Mouse (Mus musculus) stomach, postnatal 0 days (tissue): ENCODE measurements at regions not wholly inside any gene's neighbourhood (a gene's known extent, or its start where the extent isn't known, plus 50 kb on each side); places are given as distances from the start of the nearest gene placed in this dataset.

ENCODE experiments used
- ATAC-seq: fragments of 200-750 bp; cut with Nextera tagmentation; 2 replicates; pipeline ENCODE4 v1.8.0; 2017; ENCODE audit not compliant: low FRiP score, low TSS enrichment
- DNase-seq: peaks from one replicate; pipeline ENCODE4 v3.0.0-alpha.2; 2016; ENCODE audit warnings: low spot score
- H3K27ac ChIP-seq: fragments of 300-500 bp; sonication (generic); replicated peaks from 2 replicates; pipeline ENCODE4 v1.5.1; 2014; ENCODE audit warnings: mild to moderate bottlenecking, control low read depth
- H3K27me3 ChIP-seq: fragments of 300-500 bp; sonication (generic); 2 replicates; pipeline ENCODE4 v1.6.1; 2014; ENCODE audit warnings: low read length; ENCODE audit not compliant: control insufficient read depth, insufficient read depth
- H3K36me3 ChIP-seq: fragments of 300-500 bp; sonication (generic); 2 replicates; pipeline ENCODE4 v1.6.1; 2014; ENCODE audit warnings: low read length, mixed read lengths; ENCODE audit not compliant: control insufficient read depth, insufficient read depth
- H3K4me1 ChIP-seq: fragments of 300-500 bp; sonication (generic); replicated peaks from 2 replicates; pipeline ENCODE4 v1.6.1; 2014; ENCODE audit warnings: antibody characterized with exemption; ENCODE audit not compliant: control insufficient read depth, insufficient read depth
- H3K4me2 ChIP-seq: fragments of 300-500 bp; sonication (generic); replicated peaks from 2 replicates; pipeline ENCODE4 v1.6.1; 2014; ENCODE audit warnings: low read depth, mild to moderate bottlenecking, control low read depth, moderate library complexity
- H3K4me3 ChIP-seq: fragments of 300-500 bp; sonication (generic); 2 replicates; pipeline ENCODE4 v1.5.1; 2014; ENCODE audit warnings: low read depth, low read length, control low read depth
- H3K9ac ChIP-seq: fragments of 300-500 bp; sonication (generic); 2 replicates; pipeline ENCODE4 v1.6.1; 2014; ENCODE audit warnings: mild to moderate bottlenecking, low read length, control low read depth, mixed read lengths
- H3K9me3 ChIP-seq: fragments of 300-500 bp; sonication (generic); 2 replicates; pipeline ENCODE4 v1.6.1; 2016; ENCODE audit warnings: low read length; ENCODE audit not compliant: control insufficient read depth
- CTCF ChIP-seq: IDR thresholded peaks from 2 replicates; pipeline ENCODE4 v1.5.1; 2016; ENCODE audit warnings: antibody characterized with exemption, low read depth, mild to moderate bottlenecking, moderate library complexity
- EP300 ChIP-seq: optimal IDR thresholded peaks from 2 replicates; pipeline ENCODE3; 2016; ENCODE audit warnings: antibody characterized with exemption
- WGBS: fragments of 180-500 bp; shearing (Covaris S2); extraction: QIAGEN DNeasy Blood & Tissue Kit; methylation state at CpG from one replicate; pipeline ENCODE4 v1.1.7; 2014; 5-methylcytosine and 5-hydroxymethylcytosine counted together

- Histone ChIP-seq H3K9me3 (no peaks in the 10 kb centered on the region), H3K4me1 (no peaks in the 10 kb centered on the region), H3K36me3 (no peaks in the 10 kb centered on the region), H3K27ac (no peak overlapping the region), H3K4me3 (no peak overlapping the region), H3K9ac (no peak overlapping the region), H3K4me2 (no peak overlapping the region), H3K27me3 (no peaks in the 10 kb centered on the region)
- ATAC-seq (no peak), DNase-seq (no peak)
- WGBS = 45% methylated on average over 6 of the region's 6 CpGs
- TF ChIP-seq EP300 = no peak
- TF ChIP-seq CTCF = no peak
Measured at GRCm38 (mm10) chr8:77834283-77834682, 110.0 kb upstream of the Ednra start.

DNA sequence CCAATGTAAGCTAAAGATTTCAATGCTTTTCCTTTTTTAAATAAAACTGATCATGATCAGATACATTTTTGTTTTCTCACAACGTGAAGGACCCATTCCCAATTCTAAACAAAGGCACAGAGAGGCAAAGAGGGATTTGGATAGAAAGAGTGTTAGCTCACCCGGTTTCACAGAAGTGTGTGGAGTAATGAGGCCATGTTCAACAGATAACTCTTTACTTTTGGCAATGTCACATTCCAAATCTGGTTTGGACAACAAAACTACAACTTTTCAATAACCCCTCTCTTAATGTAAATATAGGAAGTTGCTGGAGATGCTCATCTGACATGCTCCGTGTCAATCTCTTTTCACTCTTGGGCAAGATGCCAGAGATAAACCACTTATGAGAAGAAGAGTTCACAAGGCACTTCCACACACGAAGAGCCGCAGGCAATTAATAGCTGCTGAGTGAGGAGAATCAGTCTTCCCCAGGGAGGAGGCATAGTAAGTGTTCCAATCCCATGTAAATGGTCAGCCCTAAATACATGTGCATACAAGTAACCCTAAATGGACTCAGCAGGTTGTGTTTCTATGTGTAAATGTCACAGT, 112.7 kb upstream of the Ednra start:
- Histone ChIP-seq H3K9me3 (no peaks in the 10 kb centered on the region), H3K27me3 (no peaks in the 10 kb centered on the region), H3K4me2 (no peak overlapping the region), H3K27ac (no peak overlapping the region), H3K4me1 (no peaks in the 10 kb centered on the region), H3K4me3 (no peak overlapping the region), H3K36me3 (no peaks in the 10 kb centered on the region), H3K9ac (no peak overlapping the region)
- no peak for TF ChIP-seq CTCF
- TF ChIP-seq EP300 = no peak
- DNase-seq (no peak), ATAC-seq (no peak)
- 52% methylated on average over 5 of the region's 5 CpGs for WGBS

DNA sequence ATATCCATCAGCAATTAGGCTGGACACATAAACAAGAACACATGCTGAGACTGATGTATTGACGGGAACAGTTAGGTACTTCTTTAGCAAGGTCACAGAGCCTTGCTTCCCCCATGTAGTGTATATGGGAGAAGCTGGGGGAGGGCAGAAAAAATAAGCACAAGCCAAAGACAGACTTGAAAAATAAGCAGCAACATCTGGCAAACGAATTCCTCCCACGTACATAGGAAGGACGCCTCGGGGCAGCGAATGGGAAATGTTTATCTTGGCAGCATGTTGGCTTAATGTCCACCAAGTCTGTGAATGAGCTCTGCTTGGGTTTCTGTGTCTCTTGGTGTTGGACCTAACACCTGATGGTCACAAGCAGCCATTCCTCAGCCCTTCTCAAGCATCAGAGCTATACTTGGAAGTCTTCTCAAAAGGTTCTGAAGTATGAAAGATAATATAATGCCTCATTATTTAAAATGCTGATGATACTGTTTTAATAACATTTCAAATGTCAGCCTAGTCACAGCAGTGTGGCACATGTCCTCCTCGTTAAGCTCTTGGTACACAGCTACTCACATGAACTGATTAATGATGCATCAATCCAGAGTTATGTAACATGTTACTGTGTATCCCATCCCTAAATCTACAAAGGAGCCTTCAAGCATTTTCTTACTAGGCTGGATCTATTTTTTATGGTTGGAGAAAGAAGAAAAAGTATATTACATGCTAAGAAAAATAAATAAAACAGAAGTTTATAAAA, 118.3 kb upstream of the Ednra start:
- H3K9me3 ChIP-seq = no peaks in the 10 kb centered on the region
- no peak overlapping the region for H3K4me3 ChIP-seq
- no peaks in the 10 kb centered on the region for H3K27me3 ChIP-seq
- H3K9ac ChIP-seq = no peak overlapping the region
- ATAC-seq (no peak), DNase-seq (no peak)
- H3K36me3 ChIP-seq = no peaks in the 10 kb centered on the region
- no peaks in the 10 kb centered on the region for H3K4me1 ChIP-seq
- H3K4me2 ChIP-seq = no peak overlapping the region
- no peak overlapping the region for H3K27ac ChIP-seq
- 34% methylated on average over 7 of the region's 7 CpGs for WGBS
- TF ChIP-seq EP300 (no peak), CTCF (no peak)

DNA sequence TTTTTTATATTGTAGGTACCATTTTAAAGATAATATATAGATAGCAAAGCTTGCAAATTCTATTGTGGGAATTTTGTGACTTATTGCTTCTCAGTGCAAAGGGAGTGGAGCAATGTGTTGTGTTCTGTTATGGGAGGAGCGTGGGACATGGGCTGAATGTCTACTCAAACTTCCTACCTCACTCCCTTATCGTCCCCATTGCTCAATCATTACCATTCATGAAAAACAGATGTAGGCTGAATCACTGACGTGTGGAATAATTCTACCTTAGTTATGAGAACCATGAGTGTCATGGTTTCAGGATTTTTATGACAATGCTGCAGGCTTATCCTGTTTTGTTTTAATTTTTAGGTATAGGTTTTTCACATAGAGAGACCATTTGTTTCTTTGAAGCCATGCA, 119.0 kb upstream of the Ednra start:
- H3K27ac ChIP-seq = no peak overlapping the region
- 76% methylated on average over 3 of the region's 3 CpGs for WGBS
- no peak for TF ChIP-seq EP300
- TF ChIP-seq CTCF = no peak
- ATAC-seq (no peak), DNase-seq (no peak)
- no peaks in the 10 kb centered on the region for H3K36me3 ChIP-seq
- no peaks in the 10 kb centered on the region for H3K27me3 ChIP-seq
- no peak overlapping the region for H3K4me2 ChIP-seq
- no peak overlapping the region for H3K4me3 ChIP-seq
- no peaks in the 10 kb centered on the region for H3K9me3 ChIP-seq
- no peaks in the 10 kb centered on the region for H3K4me1 ChIP-seq
- no peak overlapping the region for H3K9ac ChIP-seq

DNA sequence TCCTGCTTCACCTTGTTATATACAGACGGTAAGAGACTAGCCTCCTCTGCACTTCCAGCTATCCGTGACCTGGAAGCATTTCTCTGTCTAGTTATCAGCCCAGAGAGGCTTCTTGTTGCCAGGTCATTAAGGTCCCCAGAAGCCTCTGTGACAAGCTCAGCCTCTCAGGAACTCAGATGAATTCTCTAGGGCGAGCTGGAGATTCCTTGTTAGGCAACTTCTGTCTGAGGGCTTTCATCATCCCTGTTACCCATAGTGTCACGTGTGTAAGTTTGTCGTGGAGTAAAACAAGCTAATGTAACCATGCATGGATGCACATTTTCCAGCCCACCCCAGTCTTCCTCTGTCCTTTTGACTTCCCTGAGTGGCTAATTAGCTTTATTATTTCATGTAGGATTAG, 126.3 kb upstream of the Ednra start:
- Histone ChIP-seq H3K9me3 (no peaks in the 10 kb centered on the region), H3K27me3 (no peaks in the 10 kb centered on the region), H3K4me1 (no peaks in the 10 kb centered on the region), H3K4me3 (no peak overlapping the region), H3K4me2 (no peak overlapping the region), H3K27ac (no peak overlapping the region), H3K9ac (no peak overlapping the region), H3K36me3 (no peaks in the 10 kb centered on the region)
- DNase-seq = no peak
- TF ChIP-seq CTCF (no peak), EP300 (no peak)
- WGBS = 69% methylated on average over 5 of the region's 5 CpGs
- ATAC-seq = no peak

GRCm38 (mm10) chr8:77870264-77870663, 146.0 kb upstream of the Ednra start:
- no peak for DNase-seq
- Histone ChIP-seq H3K9ac (no peak overlapping the region), H3K4me3 (no peak overlapping the region), H3K9me3 (no peaks in the 10 kb centered on the region), H3K4me2 (no peak overlapping the region), H3K4me1 (no peaks in the 10 kb centered on the region), H3K27me3 (no peaks in the 10 kb centered on the region), H3K27ac (no peak overlapping the region), H3K36me3 (no peaks in the 10 kb centered on the region)
- ATAC-seq = no peak
- WGBS = 22% methylated on average over 6 of the region's 6 CpGs
- TF ChIP-seq EP300 = no peak
- no peak for TF ChIP-seq CTCF
